In genomic region chr10:23894601-23895349, GRCm38 (mm10) we compare ENCODE assay signal across 9 mouse cellular contexts. TPM values are rescaled to one million over a fixed set of nuclear protein-coding genes. Genes with fewer than 3 reads are reported as not detected.
A peak's percentile ranks its signal among the peaks of the same experiment; 100 is the strongest.
DNase-seq lines count a peak whose midpoint lies in the region; ATAC-seq and TF ChIP-seq lines count a peak whose summit lies in the region.
"Had no signal": no experiment of that assay in that cellular context is flagged by ENCODE, and none has a peak within 500 bp of the region (broad histone marks: within the 10 kb centered on the region; RNA-seq: fewer than 3 reads in every experiment).

TSS of gene Vnn1 (plus strand) at chr10:23894688.

- H3K9ac ChIP-seq in hindbrain, embryonic 11.5 days (ENCODE audit: low read depth, low read length): no peak within 1 kb of the TSS
- H3K9ac ChIP-seq in embryonic facial prominence, embryonic 13.5 days: peak within 1 kb of the TSS; percentile 44; the same call in 1 of the 2 replicates
- peak within 1 kb of the TSS; percentile 37; the same call in 1 of the 2 replicates for H3K9ac ChIP-seq in lung, postnatal 0 days (replicated peaks; ENCODE audit: low read depth)

- H3K9me3 ChIP-seq in hindbrain, embryonic 10.5 days: no peaks in the 10 kb centered on the region
- no peaks in the 10 kb centered on the region for H3K9me3 ChIP-seq in hindbrain, embryonic 11.5 days (ENCODE audit: control insufficient read depth, low read length)
- no peaks in the 10 kb centered on the region for H3K9me3 ChIP-seq in embryonic facial prominence, embryonic 13.5 days
- no peaks in the 10 kb centered on the region for H3K9me3 ChIP-seq in lung, postnatal 0 days (ENCODE audit: low read length)

- ATAC-seq in hindbrain, embryonic 11.5 days (ENCODE audit: low FRiP score): no peak
- no peak for ATAC-seq in embryonic facial prominence, embryonic 13.5 days (ENCODE audit: insufficient number of reproducible peaks, insufficient read depth, low FRiP score, low TSS enrichment, low read depth)
- ATAC-seq in lung, postnatal 0 days: peak; percentile 52; the same call in 1 of the 2 replicates

- 37% methylated on average over 21 of the region's 21 CpGs for WGBS in hindbrain, embryonic 10.5 days
- WGBS in hindbrain, embryonic 11.5 days: 40% methylated on average over 21 of the region's 21 CpGs
- 33% methylated on average over 21 of the region's 21 CpGs for WGBS in embryonic facial prominence, embryonic 13.5 days
- 17% methylated on average over 21 of the region's 21 CpGs for WGBS in lung, postnatal 0 days

- no peaks in the 10 kb centered on the region for H3K36me3 ChIP-seq in hindbrain, embryonic 10.5 days
- H3K36me3 ChIP-seq in hindbrain, embryonic 11.5 days (ENCODE audit: control insufficient read depth, insufficient read depth, low read length): no peaks in the 10 kb centered on the region
- no peaks in the 10 kb centered on the region for H3K36me3 ChIP-seq in embryonic facial prominence, embryonic 13.5 days
- H3K36me3 ChIP-seq in lung, postnatal 0 days (ENCODE audit: insufficient read depth, low read length): no peaks in the 10 kb centered on the region
- H3K36me3 ChIP-seq: G1E had no signal

- 0 out of 2 replicates have a peak within 1 kb of the TSS, but pooled peaks have one; percentile 30 for H3K27ac ChIP-seq in hindbrain, embryonic 10.5 days
- no peak within 1 kb of the TSS for H3K27ac ChIP-seq in hindbrain, embryonic 11.5 days (ENCODE audit: low read depth, low read length)
- H3K27ac ChIP-seq in embryonic facial prominence, embryonic 13.5 days: no peak within 1 kb of the TSS
- peak within 1 kb of the TSS; percentile 47 for H3K27ac ChIP-seq in lung, postnatal 0 days (ENCODE audit: low read length)

- peak; percentile 15 for DNase-seq in hindbrain, embryonic 10.5 days (ENCODE audit: low spot score)
- no peak for DNase-seq in hindbrain, embryonic 11.5 days (ENCODE audit: low spot score)
- peak; percentile 69 for DNase-seq in kidney, adult 18-20 months
- DNase-seq in lung, postnatal 0 days (ENCODE audit: low spot score): peak; percentile 42
- peak; percentile 33 for DNase-seq in testis, postnatal 14 days (ENCODE audit: low spot score)
- no peak for DNase-seq in cerebellum, adult 8-10 months
- DNase-seq in natural killer cell, adult 2 months (ENCODE audit: low spot score in 2 of 2): no peak

- H3K27me3 ChIP-seq in hindbrain, embryonic 10.5 days (ENCODE audit: insufficient read depth, poor library complexity, severe bottlenecking): no peaks in the 10 kb centered on the region
- H3K27me3 ChIP-seq in hindbrain, embryonic 11.5 days (ENCODE audit: control insufficient read depth, insufficient read depth, low read length): no peaks in the 10 kb centered on the region
- no peaks in the 10 kb centered on the region for H3K27me3 ChIP-seq in embryonic facial prominence, embryonic 13.5 days
- H3K27me3 ChIP-seq in lung, postnatal 0 days (replicated peaks; ENCODE audit: insufficient read depth, low read length): no peaks in the 10 kb centered on the region

- H3K4me2 ChIP-seq in hindbrain, embryonic 11.5 days (replicated peaks; ENCODE audit: low read depth, low read length): no peak within 1 kb of the TSS
- H3K4me2 ChIP-seq in embryonic facial prominence, embryonic 13.5 days: peak within 1 kb of the TSS; percentile 59
- H3K4me2 ChIP-seq in lung, postnatal 0 days (replicated peaks; ENCODE audit: low read depth, low read length): peak within 1 kb of the TSS; percentile 62

- no peaks in the 10 kb centered on the region for H3K4me1 ChIP-seq in hindbrain, embryonic 10.5 days (replicated peaks)
- no peaks in the 10 kb centered on the region for H3K4me1 ChIP-seq in hindbrain, embryonic 11.5 days (replicated peaks; ENCODE audit: control insufficient read depth, insufficient read depth, low read length)
- H3K4me1 ChIP-seq in embryonic facial prominence, embryonic 13.5 days: 0 out of 2 replicates have a peak, but pooled peaks cover 3% of the 10 kb centered on the region
- no peaks in the 10 kb centered on the region for H3K4me1 ChIP-seq in lung, postnatal 0 days (ENCODE audit: insufficient read depth, low read depth, low read length)

- no peak for TF ChIP-seq CTCF in lung, postnatal 0 days (IDR thresholded peaks at IDR 0.05)

- 0 out of 2 replicates have a peak, but pooled peaks have one; percentile 12 for TF ChIP-seq EP300 in lung, postnatal 0 days (IDR thresholded peaks at IDR 0.05)

- peak within 1 kb of the TSS; percentile 37 for H3K4me3 ChIP-seq in hindbrain, embryonic 10.5 days
- no peak within 1 kb of the TSS for H3K4me3 ChIP-seq in hindbrain, embryonic 11.5 days (ENCODE audit: low read depth, low read length)
- H3K4me3 ChIP-seq in embryonic facial prominence, embryonic 13.5 days: peak within 1 kb of the TSS; percentile 30
- H3K4me3 ChIP-seq in lung, postnatal 0 days (ENCODE audit: low read depth, low read length): peak within 1 kb of the TSS; percentile 38

RNA-seq across cellular contexts. Expression of gene Vnn1, which starts in this region (rescaled TPM):
- polyA plus RNA-seq in hindbrain, embryonic 10.5 days (2016; fragmentation: Nextera tagmentation; extraction: Ambion mirVana): 3.1 and 4.6 TPM in 2 replicates
- 2.4 and 3.1 TPM in 2 replicates for polyA plus RNA-seq in hindbrain, embryonic 11.5 days (2014; fragmentation: Nextera tagmentation; extraction: Ambion mirVana)
- 0.41 and 0.63 TPM in 2 replicates for polyA plus RNA-seq in embryonic facial prominence, embryonic 13.5 days (2015; fragmentation: Nextera tagmentation; extraction: Ambion mirVana)
- polyA plus RNA-seq in lung, postnatal 0 days (2015; fragmentation: Nextera tagmentation; extraction: Ambion mirVana): 45.4 and 67.5 TPM in 2 replicates
- polyA plus RNA-seq: G1E had no signal

Comparison
In these comparisons a context has a peak if more than half of its experiments do, and no peak if none do; other contexts are left out.
1. DNase-seq: peak in hindbrain, embryonic 10.5 days (single experiment), kidney, adult 18-20 months (single experiment), lung, postnatal 0 days (single experiment) and testis, postnatal 14 days (single experiment); none in hindbrain, embryonic 11.5 days (single experiment), cerebellum, adult 8-10 months (single experiment) and natural killer cell, adult 2 months (0 of 2).
2. H3K27ac ChIP-seq: peak in hindbrain, embryonic 10.5 days (single experiment) and lung, postnatal 0 days (single experiment); none in hindbrain, embryonic 11.5 days (single experiment) and embryonic facial prominence, embryonic 13.5 days (single experiment).